Mouse (Mus musculus) midbrain, embryonic 12.5 days (tissue): ENCODE results near the gene Rgcc. TPM values are rescaled to one million over a fixed set of nuclear protein-coding genes. Genes with fewer than 3 reads are reported as not detected.

Source experiments
- ATAC-seq: fragments of 200-750 bp; cut with Nextera tagmentation; 2 replicates; pipeline ENCODE4 v1.8.0; 2017; ENCODE audit warnings: low read depth, moderate TSS enrichment, moderate library complexity; ENCODE audit not compliant: low FRiP score
- H3K27ac ChIP-seq: fragments of 300-500 bp; sonication (generic); replicated peaks from 2 replicates; pipeline ENCODE4 v1.5.1; 2016; ENCODE audit warnings: mild to moderate bottlenecking
- H3K27me3 ChIP-seq: fragments of 300-500 bp; sonication (generic); 2 replicates; pipeline ENCODE4 v1.6.1; 2016; ENCODE audit warnings: mild to moderate bottlenecking
- H3K36me3 ChIP-seq: fragments of 300-500 bp; sonication (generic); 2 replicates; pipeline ENCODE4 v1.6.1; 2016
- H3K4me1 ChIP-seq: fragments of 300-500 bp; sonication (generic); 2 replicates; pipeline ENCODE4 v1.6.1; 2016
- H3K4me2 ChIP-seq: fragments of 300-500 bp; sonication (generic); replicated peaks from 2 replicates; pipeline ENCODE4 v1.6.1; 2016; ENCODE audit warnings: mild to moderate bottlenecking, moderate library complexity
- H3K4me3 ChIP-seq: fragments of 300-500 bp; sonication (generic); 2 replicates; pipeline ENCODE4 v1.5.1; 2016; ENCODE audit warnings: mild to moderate bottlenecking
- H3K9ac ChIP-seq: fragments of 300-500 bp; sonication (generic); replicated peaks from 2 replicates; pipeline ENCODE4 v1.6.1; 2016; ENCODE audit warnings: mild to moderate bottlenecking, moderate library complexity
- H3K9me3 ChIP-seq: fragments of 300-500 bp; sonication (generic); 2 replicates; pipeline ENCODE4 v1.6.1; 2016; ENCODE audit warnings: mild to moderate bottlenecking
- WGBS: fragments of 180-500 bp; shearing (Covaris S2); methylation state at CpG from one replicate; pipeline ENCODE4 v1.1.7; 2016; 5-methylcytosine and 5-hydroxymethylcytosine counted together
- polyA plus RNA-seq: library from polyadenylated mRNA; unstranded; fragments of >200 nt; fragmentation: Nextera tagmentation; extraction: Ambion mirVana; gene quantifications from 2 replicates; pipeline ENCODE4 v1.2.1, GENCODE M21; 2016

Gene Rgcc
- polyA plus RNA-seq, 1 experiment from 2014 or later: 17.2 TPM

DNA sequence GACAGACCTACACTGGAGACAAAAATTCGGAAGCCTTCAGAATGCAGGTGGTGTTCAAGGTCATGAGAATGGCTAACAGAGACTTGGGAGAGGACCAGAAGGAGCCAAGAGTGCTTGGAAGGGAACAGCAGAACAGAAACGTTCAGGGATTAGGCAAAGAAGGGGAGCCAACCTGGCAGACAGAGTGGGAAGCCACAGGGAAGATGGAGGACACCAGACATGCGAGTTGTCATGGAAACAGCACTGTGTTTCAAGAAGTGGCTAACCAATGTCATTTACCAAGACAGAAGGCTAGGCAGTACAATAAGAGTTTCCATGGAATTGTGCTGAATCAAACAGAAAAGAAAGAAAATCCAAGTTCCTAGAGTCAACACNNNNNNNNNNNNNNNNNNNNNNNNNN, 56.9 kb downstream of the Rgcc start:
- no peaks in the 10 kb centered on the region for H3K27me3 ChIP-seq
- no peaks in the 10 kb centered on the region for H3K36me3 ChIP-seq
- 0 out of 2 replicates have a peak, but pooled peaks cover 4% of the 10 kb centered on the region for H3K4me1 ChIP-seq
- H3K9me3 ChIP-seq: no peaks in the 10 kb centered on the region
- ATAC-seq: no peak
- H3K9ac ChIP-seq: no peak overlapping the region
- no peak overlapping the region for H3K27ac ChIP-seq
- WGBS: 57% methylated on average over 3 of the region's 3 CpGs
- no peak overlapping the region for H3K4me2 ChIP-seq
- no peak overlapping the region for H3K4me3 ChIP-seq

DNA sequence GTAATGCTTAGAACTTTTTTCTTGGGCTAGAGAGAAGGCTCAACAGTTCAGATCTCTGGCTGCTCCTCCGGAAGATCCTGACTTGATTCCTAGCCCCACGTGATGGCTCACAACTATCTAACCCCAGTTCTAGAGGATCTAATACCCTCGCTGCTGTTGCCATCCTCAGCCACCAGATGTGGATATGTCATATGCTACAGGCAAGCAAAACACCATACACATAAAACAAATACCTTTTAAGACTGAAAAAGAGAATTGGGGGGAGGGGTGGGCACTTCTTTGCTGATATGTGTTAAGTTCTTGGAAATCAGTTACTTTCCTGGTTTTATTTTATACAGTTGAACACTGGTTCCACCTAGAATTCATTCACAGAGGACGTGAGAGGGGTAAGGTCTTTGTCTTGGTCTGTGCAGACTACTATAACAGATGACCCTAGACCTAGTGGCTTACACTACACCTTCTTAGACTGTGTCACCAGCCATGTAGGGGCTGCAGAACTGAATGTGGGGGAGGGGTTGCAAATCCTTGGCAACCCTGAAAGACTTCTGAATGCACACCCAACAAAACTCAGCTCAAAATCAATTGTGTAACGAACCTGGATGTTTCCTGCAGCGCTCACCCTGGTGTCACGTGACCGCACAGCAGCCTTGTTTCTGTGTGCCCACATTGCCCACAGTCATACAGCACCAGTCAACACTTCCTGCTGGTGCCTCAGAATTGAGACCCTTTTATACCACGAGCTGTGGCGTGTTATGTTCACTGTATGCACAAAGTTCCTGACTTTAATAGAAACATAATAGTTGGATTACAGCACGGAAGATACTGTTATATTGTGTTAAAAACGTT, 58.2 kb downstream of the Rgcc start:
- 85% methylated on average over 12 of the region's 12 CpGs for WGBS
- Histone ChIP-seq H3K4me3 (no peak overlapping the region), H3K27ac (no peak overlapping the region), H3K36me3 (no peaks in the 10 kb centered on the region), H3K4me2 (no peak overlapping the region), H3K4me1 (0 out of 2 replicates have a peak, but pooled peaks cover 4% of the 10 kb centered on the region), H3K9me3 (no peaks in the 10 kb centered on the region), H3K27me3 (no peaks in the 10 kb centered on the region), H3K9ac (no peak overlapping the region)
- ATAC-seq: no peak

DNA sequence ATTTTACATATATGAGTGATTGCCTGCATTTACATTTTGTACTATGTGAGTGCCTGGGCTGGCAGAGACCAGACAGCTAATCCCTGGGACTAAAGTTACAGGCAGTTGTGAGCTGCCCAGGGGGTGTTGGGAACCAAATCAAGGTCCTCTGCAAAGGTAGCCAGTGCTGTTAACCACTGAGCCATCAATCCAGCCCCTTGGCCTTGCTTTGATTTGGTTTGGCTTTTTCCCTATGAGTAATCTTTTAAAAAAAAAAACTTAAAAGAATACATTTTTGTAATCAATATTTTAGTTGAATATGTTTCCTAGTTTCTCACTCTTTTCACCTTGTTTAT, 59.1 kb downstream of the Rgcc start:
- no peak for ATAC-seq
- no peak overlapping the region for H3K27ac ChIP-seq
- no peaks in the 10 kb centered on the region for H3K27me3 ChIP-seq
- no peak overlapping the region for H3K4me2 ChIP-seq
- no peak overlapping the region for H3K9ac ChIP-seq
- no peaks in the 10 kb centered on the region for H3K36me3 ChIP-seq
- 0 out of 2 replicates have a peak, but pooled peaks cover 6% of the 10 kb centered on the region for H3K4me1 ChIP-seq
- H3K4me3 ChIP-seq: no peak overlapping the region
- H3K9me3 ChIP-seq: no peaks in the 10 kb centered on the region

- no peak overlapping the region for H3K4me3 ChIP-seq
- WGBS: 77% methylated on average over 6 of the region's 6 CpGs
These were observed 59.6 kb downstream of the Rgcc start for GRCm38 (mm10) chr14:79241656-79242385.

GRCm38 (mm10) chr14:79241057-79241570, 60.3 kb downstream of the Rgcc start:
- no peaks in the 10 kb centered on the region for H3K27me3 ChIP-seq
- no peak overlapping the region for H3K9ac ChIP-seq
- H3K4me2 ChIP-seq: no peak overlapping the region
- H3K4me3 ChIP-seq: no peak overlapping the region
- WGBS: 83% methylated on average over 4 of the region's 4 CpGs
- no peak for ATAC-seq
- no peaks in the 10 kb centered on the region for H3K9me3 ChIP-seq
- H3K36me3 ChIP-seq: no peaks in the 10 kb centered on the region
- H3K4me1 ChIP-seq: peaks cover 6% of the 10 kb centered on the region; the same call in 1 of the 2 replicates
- H3K27ac ChIP-seq: no peak overlapping the region

More at GRCm38 (mm10) chr14:79241656-79242385, 59.6 kb downstream of the Rgcc start:
- H3K27ac ChIP-seq: no peak overlapping the region
- peaks cover 6% of the 10 kb centered on the region; the same call in 1 of the 2 replicates for H3K4me1 ChIP-seq
- H3K36me3 ChIP-seq: no peaks in the 10 kb centered on the region
- H3K9me3 ChIP-seq: no peaks in the 10 kb centered on the region
- no peak for ATAC-seq
- H3K27me3 ChIP-seq: no peaks in the 10 kb centered on the region
- no peak overlapping the region for H3K4me2 ChIP-seq
- H3K9ac ChIP-seq: no peak overlapping the region

DNA sequence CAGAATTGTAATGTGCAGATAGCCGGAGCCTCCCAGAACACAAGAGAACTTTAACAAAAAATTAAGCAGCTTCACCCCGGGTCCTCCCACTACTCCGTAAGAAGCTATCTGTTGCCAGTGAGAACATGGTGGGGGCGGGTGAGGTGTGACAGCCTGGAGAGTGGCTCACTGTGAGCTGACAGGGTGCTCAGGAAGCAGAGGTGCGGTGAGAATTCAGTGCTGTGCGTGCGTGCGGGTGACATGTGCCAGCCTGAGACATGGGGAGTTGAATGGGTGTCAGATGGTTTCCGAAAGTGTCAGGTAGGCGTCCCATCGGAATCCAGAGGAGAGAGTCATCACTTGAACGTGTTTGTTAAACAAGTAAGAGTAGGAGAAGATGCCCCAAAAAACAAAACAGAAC, 62.0 kb downstream of the Rgcc start:
- Histone ChIP-seq H3K9me3 (no peaks in the 10 kb centered on the region), H3K27me3 (no peaks in the 10 kb centered on the region), H3K4me3 (no peak overlapping the region), H3K9ac (no peak overlapping the region), H3K36me3 (no peaks in the 10 kb centered on the region), H3K4me1 (peaks cover 3% of the 10 kb centered on the region; the same call in 1 of the 2 replicates), H3K4me2 (no peak overlapping the region), H3K27ac (no peak overlapping the region)
- no peak for ATAC-seq
- WGBS: 92% methylated on average over 12 of the region's 12 CpGs

Other genes starting within 250 kb of the Rgcc start
- not detected in 2 replicates for gene Zfp957, start 54.3 kb downstream of the Rgcc start, polyA plus RNA-seq
- gene Naa16, start 89.1 kb upstream of the Rgcc start, polyA plus RNA-seq: 37.0 and 41.4 TPM in 2 replicates
- gene Mtrf1, start 96.1 kb upstream of the Rgcc start, polyA plus RNA-seq: 9.7 and 11.0 TPM in 2 replicates
- 19.0 and 22.8 TPM in 2 replicates for gene Kbtbd7, start 124.9 kb upstream of the Rgcc start, polyA plus RNA-seq
- gene Kbtbd6, start 150.2 kb upstream of the Rgcc start, polyA plus RNA-seq: 5.0 and 5.2 TPM in 2 replicates
- 7.1 and 7.4 TPM in 2 replicates for gene Elf1, start 179.5 kb upstream of the Rgcc start, polyA plus RNA-seq
- gene Wbp4, start 179.9 kb upstream of the Rgcc start, polyA plus RNA-seq: 49.7 and 55.1 TPM in 2 replicates